Mouse (Mus musculus): ENCODE measurements around the gene Prkg1. TPM values are rescaled to one million over a fixed set of nuclear protein-coding genes. Genes with fewer than 3 reads are reported as not detected.

Gene Prkg1
- polyA plus RNA-seq (2012; rRNA removed) = 8.3 and 9.7 TPM in 2 replicates

DNA sequence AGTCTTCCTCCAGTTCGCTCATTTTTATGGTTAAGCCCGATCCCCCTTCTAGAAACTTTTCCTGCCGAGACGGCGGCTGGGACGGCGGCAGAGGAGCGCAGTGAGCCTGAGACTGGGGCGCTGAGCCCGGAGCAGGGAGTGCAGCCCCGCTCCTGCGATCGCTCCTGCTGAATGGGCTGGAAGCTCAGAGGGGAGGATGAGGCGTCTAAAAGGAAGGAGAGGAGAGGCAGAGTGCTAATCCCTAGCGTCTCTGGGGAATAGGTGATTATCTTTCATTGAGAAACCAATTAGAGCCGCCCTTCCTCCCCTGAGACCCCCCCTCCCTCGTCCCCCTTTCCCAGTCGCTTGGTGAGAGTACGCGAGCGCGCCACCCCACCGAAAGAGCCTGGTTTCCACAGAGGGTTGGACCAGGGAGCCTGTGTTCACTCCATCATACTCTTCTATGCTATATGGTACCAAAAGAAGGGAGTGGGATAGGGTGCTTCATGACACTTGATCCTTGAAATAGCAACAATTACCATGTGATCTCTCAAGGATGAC lies at the start of gene Prkg1:
Gene Prkg1, minus strand, starts transcription at position 233 of the 540 bp plus-strand sequence.

DNA sequence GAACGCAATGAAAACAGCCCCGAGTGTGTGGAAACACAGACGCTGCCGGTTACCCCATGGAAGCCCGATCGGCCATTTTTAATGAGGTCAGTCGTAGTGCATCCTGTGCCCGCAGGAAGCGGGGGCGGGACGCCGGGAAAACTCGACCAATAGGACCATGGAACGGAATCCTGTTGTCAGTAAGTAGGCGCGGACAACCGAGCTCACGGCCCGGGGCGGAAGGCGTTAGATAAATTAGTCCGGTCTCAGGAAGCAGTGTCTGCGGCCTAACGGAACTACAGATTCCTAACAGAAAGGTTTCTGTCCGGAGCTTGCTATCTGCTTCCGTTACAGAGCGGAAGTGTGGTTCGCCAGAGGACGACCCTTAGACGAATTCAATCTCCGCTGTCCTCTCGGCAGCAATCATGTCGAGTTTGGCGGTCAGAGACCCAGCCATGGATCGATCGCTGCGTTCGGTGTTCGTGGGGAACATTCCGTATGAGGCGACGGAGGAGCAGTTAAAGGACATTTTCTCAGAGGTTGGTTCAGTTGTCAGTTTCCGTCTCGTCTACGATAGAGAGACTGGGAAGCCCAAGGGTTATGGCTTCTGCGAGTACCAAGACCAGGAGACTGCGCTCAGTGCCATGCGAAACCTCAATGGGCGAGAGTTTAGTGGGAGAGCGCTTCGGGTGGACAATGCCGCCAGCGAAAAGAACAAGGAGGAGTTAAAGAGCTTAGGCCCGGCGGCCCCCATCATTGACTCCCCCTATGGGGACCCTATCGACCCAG lies 682.0 kb downstream of the Prkg1 start, which contains the start of gene Cstf2t:
Gene Cstf2t, plus strand, starts transcription at position 176 of the 768 bp plus-strand sequence.

DNA sequence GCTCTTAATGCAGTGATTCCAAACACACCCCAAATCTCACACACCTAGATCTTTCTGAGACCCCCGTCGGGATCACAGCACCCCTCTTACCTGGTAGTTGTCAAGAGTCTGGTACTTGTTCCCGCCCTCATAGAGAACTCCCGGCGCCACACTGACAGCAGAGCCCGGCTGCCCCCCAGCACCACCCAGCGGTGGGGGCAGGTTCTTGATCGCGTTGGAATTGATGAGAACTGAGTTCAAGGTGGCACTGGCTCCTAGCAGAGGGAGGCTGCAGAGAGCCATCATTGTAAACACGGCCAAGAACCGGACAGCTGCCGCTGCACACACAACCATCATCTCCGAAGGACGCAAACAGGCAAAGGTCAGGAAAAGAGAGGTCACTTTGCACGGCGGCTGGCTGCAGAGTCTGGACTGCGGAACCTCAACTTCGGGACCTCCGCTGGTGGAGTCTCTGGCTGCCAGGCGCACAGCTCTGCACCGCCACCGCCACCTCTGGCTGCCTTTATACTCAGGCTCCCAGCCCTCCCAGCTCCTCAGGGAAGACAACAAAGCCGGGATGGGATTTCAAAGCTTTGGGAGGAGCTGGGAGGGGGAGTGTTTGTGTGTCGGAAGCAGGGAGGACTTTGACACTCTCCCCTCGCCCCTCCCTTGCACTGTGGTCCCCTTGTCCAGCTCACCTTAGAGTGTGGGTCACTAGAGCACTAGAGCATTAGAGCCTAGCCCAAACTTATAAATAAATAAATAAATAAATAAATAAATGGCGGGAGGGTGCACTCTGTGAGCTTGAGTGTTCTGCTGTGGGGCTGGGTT lies 1215.6 kb downstream of the Prkg1 start, which contains the start of gene Dkk1:
Gene Dkk1, minus strand, starts transcription at position 622 of the 810 bp plus-strand sequence.

Other genes starting within 250 kb of the Prkg1 start
- gene A1cf, start 103.7 kb upstream of the Prkg1 start, polyA plus RNA-seq (2012; rRNA removed) = not detected in 2 replicates